Mouse (Mus musculus): ENCODE measurements around the gene Scn5a.
A peak's percentile ranks its signal among the peaks of the same experiment; 100 is the strongest.

Gene Scn5a

DNA sequence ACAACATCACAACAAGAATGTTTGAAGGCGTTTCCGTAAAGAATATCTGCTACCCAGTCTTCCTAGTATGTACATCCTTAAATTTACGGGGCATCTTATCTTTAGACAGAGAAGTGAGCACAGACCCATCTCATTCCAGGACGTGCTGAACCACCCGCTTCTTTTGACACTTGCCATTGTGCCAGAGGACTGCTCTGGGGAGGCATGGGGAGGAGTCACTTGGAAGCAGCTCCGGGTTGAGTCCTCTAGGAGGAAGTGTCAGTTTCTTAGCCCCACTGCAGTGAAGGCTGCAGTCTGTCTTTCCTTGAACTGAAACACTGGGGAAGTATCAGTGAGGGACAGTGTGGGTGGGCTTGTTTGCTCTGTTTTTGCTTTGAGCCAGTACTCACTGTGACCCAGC is 133.1 kb downstream of the Scn5a start:
- no peak for DNase-seq

DNA sequence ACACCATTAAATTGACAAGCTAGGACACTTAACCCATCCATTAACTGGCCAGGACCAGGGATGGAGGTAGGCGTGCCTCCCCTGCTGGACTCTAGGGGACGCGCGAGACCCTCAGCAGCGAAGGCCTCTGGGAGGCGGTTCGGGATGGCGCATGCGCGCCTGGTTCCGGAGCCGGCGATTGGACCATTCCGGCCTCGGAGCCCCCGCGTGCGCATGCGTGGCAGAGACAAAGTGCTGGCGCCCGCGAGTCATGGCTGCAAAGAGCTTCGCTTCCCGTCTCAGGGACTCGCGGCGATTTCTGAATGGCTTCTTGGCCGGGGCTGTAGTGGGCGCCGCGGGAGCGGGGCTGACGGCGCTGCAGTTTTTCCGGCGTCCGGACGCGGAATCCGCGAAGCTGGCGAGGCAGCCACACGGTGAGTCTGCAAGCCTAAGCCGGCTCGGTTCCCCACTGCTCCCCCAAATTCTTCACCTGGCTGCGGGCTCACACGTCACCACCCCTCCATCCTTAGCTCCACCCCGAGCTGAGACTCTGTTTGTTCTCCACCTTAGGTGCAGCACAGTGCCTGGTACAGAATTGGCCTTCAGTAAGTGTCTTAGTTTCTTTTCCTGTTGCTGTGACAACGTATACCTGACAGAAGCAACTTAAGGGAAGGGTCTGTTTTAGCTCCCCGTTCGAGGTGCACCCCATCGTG is 133.9 kb downstream of the Scn5a start, which contains the start of gene Exog:
Exog (plus strand) TSS at position 206 of the 692 bp plus-strand sequence.
- DNase-seq = peak; percentile 100

DNA sequence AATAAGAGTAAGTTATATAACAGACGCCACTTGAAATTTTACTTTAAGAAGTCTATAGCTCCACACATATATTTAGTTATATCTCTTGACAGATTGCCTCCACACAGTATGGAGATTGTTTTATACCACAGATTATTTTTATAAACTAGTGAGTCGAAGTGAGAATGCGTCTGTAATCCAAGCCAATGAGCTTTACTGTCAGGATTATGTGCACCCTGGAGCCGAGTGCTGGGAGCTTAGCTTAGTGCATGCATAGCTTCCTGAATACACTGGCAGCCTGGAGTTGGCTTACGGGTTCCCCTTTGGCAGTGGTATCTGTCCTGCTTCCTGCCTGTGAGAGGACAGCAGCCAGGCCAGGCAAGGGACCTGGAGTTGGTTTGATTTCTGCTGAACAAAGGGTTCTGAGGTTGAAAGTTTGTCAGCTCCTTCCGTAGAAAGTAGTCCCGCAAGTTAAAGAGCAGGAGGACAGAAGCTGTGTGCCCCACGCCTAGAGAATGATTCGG is 140.3 kb downstream of the Scn5a start:
- no peak for DNase-seq

DNA sequence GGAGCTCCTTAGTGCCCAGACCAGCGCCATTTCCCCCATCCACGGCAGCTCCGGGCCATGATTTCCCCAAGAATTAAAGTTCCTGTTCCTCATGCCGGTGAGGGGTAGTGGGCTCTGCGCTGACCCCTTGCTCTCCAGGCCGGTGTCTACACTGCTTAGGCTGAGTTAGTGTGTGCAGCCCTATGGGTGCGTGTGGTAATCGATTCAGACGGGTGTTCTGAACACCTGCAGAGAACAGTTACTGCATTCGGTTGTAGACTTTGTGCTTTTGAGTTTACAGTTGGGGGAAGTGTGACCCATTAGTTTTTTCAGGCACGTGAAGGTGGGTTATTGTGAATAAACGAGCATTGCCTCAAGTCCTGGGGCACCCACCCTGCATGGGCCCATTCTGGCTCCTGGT is 140.8 kb downstream of the Scn5a start:
- DNase-seq = no peak

DNA sequence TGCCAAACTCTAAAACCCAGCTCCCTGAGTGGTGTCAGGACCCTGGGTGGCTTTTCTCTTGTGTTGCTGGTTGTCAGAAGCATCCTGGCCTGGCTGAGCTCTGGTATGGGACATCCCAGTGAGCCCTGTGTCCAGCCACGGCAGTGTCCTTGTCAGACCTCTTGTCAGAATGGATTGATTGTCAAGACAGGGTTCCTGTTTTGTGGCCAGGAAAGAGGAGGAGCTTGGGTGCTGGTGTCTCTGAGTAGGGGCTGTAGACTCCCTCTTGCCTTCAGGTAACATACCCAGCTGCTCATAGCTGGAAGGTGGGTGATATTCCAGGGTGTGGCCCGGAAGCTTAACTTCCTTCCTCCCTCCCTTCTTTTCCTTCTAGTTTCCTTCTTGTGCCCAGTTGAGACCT is 143.0 kb downstream of the Scn5a start:
- DNase-seq = no peak
